Mouse (Mus musculus): ENCODE results near the gene Mob1a.

- TF ChIP-seq CTCF (IDR thresholded peaks at IDR 0.05) (no peak), EP300 (IDR thresholded peaks at IDR 0.05; ENCODE audit: insufficient read depth, low read depth, low read length) (no peak)
These were observed 10.5 kb upstream of the Mob1a start for GRCm38 (mm10) chr6:83315293-83315692.
